Mouse (Mus musculus) megakaryocyte-erythroid progenitor cell, adult 5 weeks (primary cell): ENCODE data around the gene Defb47. TPM values are rescaled to one million over a fixed set of nuclear protein-coding genes. Genes with fewer than 3 reads are reported as not detected.

ENCODE experiments used
- polyA plus RNA-seq: library from polyadenylated mRNA; stranded (reverse); fragments of >175 nt; gene quantifications from 2 replicates; pipeline ENCODE4 v1.2.3, GENCODE M21; 2012

Defb47 gene
- polyA plus RNA-seq = 0.53 TPM in 1 of 2 replicates, not detected in the other

DNA sequence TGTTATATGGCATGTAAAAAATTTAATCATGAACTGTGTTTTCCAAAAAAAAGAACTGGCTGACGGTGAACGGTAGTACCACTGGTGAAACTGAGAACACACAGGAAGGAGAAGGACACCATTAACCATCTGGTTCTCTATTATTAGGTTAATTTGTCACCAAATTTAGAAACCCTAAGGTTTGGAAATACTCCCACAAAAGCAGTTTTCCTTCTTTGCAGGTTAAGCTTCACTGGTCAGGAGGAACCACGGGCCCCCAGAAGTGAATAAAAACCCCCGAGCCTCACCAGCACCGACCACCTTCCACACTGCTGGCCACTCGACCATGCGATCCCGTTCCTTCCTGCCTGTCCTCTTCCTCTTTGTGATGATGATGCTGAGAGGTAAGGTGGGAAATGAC is at the start of gene Defb47:
Gene Defb47 (plus strand): TSS at position 301 of the 400 bp plus-strand sequence.

DNA sequence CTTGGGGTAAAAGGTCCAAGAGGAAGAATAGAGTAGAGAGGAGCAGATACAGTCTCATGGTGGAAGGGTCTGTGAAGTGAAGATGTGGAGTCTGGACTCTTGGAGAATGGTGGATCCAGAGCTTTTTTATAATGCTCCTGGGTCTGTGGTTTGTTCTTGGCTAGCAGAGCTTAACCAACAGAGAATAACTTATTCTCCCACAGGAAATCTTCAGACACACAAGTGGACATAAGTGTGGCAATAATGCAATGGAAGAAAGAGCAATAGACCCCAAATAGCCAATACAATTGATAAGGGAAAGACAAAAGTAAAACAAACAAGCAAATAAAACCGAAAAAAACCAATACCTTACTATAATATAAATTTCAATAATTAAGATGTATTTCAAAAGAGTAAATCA is 13.5 kb upstream of the Defb47 start, which contains the start of gene Defb48:
Gene Defb48 (minus strand): TSS at position 101 of the 400 bp plus-strand sequence.

DNA sequence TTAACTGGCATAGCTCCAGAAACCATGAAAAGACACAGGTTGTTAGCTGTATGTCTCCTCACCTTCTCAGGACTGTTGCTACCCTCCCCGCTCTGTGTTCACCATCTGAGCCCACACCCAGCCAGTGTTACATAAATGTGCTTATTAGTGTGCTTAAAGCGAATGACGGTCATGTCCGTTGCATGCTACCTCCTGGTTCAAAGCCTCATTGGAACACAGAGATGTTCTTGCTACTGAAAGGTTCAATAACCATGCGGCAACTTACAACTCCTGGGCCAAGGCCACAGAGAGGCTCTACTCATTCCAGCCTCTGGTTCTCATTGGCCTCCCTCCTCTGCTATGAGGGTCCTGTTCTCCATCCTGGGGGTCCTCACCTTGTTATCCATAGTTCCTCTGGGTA is 13.6 kb downstream of the Defb47 start, which contains the start of gene Defb43:
Gene Defb43 (plus strand): TSS at position 301 of the 400 bp plus-strand sequence.

DNA sequence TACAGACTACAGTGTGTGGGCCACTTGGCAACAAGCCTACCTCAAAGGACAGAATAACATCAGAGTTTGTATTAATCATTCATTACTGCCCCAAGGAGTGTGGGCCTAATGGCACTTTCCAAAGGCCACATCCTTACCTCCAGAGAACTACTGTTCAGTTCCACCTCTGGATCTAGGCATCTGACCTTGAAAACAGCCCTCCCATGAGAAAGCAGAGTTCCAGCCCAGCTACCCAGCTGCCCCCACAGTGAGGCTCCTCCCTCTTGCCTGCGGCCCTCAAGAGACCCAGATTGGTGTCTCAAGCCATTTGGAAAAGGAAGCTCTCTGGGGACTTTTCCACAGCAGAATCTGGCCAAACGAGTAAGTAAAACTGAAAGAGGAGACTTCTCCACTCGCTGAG is 48.8 kb downstream of the Defb47 start, which contains the start of gene Defb42:
Gene Defb42 (plus strand): TSS at position 301 of the 400 bp plus-strand sequence.

DNA sequence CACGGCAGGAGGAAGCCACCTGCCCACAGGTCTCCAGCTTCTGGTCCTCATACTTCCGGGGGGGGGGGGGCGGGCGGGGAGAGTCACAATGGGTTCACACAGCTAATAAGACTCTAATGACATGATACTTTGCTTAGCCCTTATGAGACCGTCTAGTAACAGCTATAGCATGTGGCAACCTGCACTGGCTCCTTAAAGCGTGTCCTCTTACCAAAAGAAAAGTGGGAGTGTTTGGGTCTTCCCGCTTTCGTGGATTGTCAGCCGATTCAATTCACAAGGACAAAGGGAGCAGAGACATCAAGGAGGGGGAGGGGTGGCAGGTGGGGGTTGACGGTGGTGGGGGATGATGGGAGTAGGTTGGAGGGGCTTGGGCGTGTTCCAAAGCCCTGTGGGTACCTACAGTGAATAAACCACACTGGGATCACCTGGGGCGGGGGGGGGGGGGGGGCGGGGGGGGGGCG is 52.1 kb downstream of the Defb47 start, which contains the start of gene Defb30:
Gene Defb30 (minus strand): TSS at position 51 of the 461 bp plus-strand sequence.

Other genes with a start within 250 kb of the Defb47 start
- gene Ints6, start 236.9 kb upstream of the Defb47 start, polyA plus RNA-seq = 10.0 and 13.0 TPM in 2 replicates
- gene Wdfy2, start 160.4 kb upstream of the Defb47 start, polyA plus RNA-seq = 4.6 and 6.1 TPM in 2 replicates
- gene Defb48, start 13.6 kb upstream of the Defb47 start, polyA plus RNA-seq = not detected in 2 replicates
- not detected in 2 replicates for gene Defb43, start 13.7 kb downstream of the Defb47 start, polyA plus RNA-seq
- gene Defb42, start 48.9 kb downstream of the Defb47 start, polyA plus RNA-seq = not detected in 2 replicates
- gene Defb30, start 51.9 kb downstream of the Defb47 start, polyA plus RNA-seq = not detected in 2 replicates